Mouse (Mus musculus): ENCODE results near the gene Dcun1d1.

Gene Dcun1d1

DNA sequence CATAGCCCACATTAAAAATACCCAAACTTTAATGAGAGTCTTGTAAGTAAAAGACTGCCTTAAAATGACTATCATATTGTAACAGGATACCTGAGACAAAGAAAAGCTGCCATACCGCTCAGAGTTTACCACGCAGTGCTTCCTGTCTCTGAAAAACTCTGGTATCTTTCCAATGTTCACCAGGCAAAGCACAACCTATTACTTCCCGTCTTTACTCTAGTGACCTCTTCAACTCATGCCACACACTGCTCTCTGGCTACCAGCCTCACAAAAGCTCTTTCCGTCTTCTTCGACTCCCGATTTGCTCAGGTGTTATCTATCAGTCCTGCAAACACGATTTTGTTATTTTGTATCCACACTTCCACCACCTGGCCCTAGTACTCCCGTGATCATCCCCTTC lies 7.4 kb downstream of the Dcun1d1 start:
- DNase-seq = peak in 1 of 2 experiments; percentile 9

GRCm38 (mm10) chr3:35929406-35929805 lies 7.8 kb downstream of the Dcun1d1 start:
- no peak for DNase-seq

- DNase-seq = no peak
Observed at GRCm38 (mm10) chr3:35925852-35926251, 11.4 kb downstream of the Dcun1d1 start.

DNA sequence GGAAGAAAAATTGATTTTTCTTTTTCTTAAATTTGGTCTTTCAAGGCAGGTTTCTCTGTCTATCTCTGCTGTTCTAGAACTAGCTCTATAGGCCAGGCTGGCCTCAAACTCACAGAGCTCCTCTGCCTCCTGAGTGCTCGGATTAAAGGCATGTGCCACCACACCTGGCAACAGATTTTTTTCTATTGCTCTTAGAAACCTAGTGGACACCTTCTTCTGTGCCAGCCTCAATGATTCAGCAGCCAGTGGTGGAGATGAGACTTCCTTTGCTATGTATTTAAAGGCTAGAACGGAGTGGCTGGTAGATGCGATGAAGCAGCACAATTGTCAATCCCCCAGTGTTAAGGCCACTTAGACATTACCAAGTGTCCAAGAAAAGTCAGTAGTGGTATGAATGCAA lies 13.2 kb downstream of the Dcun1d1 start:
- no peak for DNase-seq

DNA sequence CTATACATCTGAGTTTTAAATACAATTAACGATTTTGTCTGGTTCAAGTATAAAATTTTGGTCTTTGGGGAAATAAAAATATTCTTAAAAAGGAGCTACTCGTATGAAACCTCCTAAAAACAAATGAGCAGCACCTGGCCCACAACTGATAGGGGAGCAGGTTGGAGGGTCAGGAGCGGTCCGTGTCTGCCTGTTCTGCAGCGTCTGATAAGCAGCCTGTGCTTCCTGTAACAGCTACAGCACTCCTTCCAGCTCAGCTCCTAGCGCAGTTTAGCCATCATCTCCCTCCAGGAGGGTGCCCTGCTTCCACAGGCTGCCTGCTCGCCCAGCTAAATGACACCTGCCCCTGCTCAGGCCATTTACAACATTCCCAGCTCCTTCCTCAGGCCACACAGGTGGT lies 13.8 kb downstream of the Dcun1d1 start:
- no peak for DNase-seq

DNA sequence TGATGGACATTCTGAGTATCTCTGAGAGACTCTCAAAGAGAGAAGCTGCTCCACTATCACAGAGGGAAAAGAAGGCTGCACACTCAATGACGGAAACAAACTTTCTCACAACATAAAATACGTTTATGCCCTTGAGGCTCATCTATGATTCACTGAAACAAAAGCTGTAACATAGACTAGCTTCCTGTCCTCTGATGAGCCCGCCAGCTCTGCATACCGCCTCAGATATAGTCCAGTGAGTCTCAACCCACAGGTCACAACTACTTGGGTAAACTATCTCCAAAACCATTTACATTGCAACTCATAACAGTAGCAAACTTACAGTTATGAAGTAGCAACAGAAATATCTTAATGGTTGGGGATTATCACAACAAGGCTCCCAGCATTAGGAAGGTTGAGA lies 14.7 kb downstream of the Dcun1d1 start:
- DNase-seq = peak in 1 of 2 experiments; percentile 18

GRCm38 (mm10) chr3:35918229-35918628 lies 19.0 kb downstream of the Dcun1d1 start:
- no peak for DNase-seq

GRCm38 (mm10) chr3:35908982-35909680 lies 28.1 kb downstream of the Dcun1d1 start:
- no peak for DNase-seq

- DNase-seq = peak; percentile 52 to 56
Observed at GRCm38 (mm10) chr3:35900555-35901204, 36.6 kb downstream of the Dcun1d1 start.

- DNase-seq = no peak
Observed at GRCm38 (mm10) chr3:35899109-35899508, 38.1 kb downstream of the Dcun1d1 start.

DNA sequence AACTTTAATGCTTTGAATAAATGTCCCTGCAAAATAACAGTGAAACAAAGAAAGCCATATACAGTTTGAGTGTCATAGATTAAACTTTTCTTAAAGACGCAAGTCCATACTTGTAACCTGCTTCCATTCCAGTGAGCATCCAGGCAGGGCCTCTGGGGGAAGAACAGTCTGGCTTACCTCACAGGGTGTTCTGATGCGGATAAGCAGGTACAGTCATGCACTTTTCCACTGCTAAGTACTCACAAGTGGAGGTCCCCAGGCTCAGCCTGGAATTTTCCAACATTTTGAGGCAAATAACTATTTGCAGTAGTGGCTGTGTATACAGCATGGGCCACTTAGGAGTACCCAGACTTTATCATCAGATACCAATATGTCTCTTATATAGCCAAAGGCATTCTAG lies 39.3 kb downstream of the Dcun1d1 start:
- DNase-seq = no peak

- no peak for DNase-seq
Observed at GRCm38 (mm10) chr3:35893156-35893555, 44.1 kb downstream of the Dcun1d1 start.

GRCm38 (mm10) chr3:35891123-35891522 lies 46.1 kb downstream of the Dcun1d1 start:
- DNase-seq = no peak

GRCm38 (mm10) chr3:35889531-35889930 lies 47.7 kb downstream of the Dcun1d1 start:
- DNase-seq = no peak

GRCm38 (mm10) chr3:35883267-35883666 lies 54.0 kb downstream of the Dcun1d1 start:
- peak; percentile 17 to 31 for DNase-seq

DNA sequence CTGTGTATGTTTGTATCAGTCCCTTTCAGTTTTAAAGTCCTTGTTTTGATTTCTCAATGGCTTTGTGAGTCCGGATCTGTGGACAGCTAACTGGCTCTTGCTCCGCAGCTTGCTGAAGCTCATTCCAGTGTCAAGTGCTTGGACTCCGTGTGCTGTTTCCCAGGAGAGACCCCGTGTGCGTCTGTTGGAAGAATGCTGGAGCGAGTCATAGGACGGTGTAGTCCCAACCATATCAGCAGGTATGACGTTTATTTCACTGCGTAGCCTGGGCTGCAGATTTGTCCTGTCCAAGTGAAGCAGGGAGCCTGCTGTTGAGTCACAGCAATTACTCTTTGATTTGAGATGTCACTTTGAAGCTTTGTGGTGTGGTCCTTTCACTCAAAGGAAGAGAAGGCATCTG lies 87.9 kb downstream of the Dcun1d1 start:
- no peak for DNase-seq

Measured in B cell, adult 2 months (primary cell).